Mouse (Mus musculus): ENCODE data around the gene Galnt18.

GRCm38 (mm10) chr7:111772398-111772797, 7.4 kb downstream of the Galnt18 start:
- TF ChIP-seq EP300 (IDR thresholded peaks at IDR 0.05; ENCODE audit: low read depth) = no peak
- no peak for TF ChIP-seq CTCF (IDR thresholded peaks at IDR 0.05; ENCODE audit: low read depth)
